Mouse (Mus musculus): ENCODE results near the gene Flt3.

Flt3 gene

DNA sequence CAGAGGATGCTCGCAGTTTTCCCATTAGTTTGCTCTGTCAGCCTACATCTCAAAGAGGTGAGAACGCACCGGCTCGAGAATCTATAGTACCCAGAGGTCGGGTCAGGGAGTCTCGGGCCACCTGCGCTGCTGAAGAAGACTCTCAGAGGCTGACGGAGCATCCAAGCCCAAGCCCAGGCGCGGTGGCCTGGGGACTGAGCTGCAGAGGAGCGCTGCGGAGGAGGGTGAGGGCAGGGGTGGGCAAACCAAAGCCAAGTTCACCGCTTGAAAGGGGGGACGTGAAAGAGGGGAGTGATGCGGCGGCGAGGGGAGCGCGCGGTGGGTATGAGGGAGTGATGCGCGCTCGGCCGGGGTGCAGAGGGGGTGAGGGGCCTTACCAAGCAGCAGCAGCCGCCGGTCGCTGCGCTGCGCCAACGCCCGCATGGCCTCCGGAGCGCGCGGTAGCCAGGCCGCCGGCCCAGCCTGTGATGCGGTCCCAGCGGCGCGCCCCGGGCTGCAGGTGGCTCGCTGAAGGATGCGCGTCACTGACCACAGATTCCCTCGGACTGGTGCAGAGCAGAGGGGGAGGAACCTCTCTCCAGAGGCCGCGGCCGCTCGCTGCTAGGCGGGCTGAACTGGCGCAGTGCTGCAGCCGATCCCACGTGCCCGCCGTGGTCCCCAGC, at the start of gene Flt3:
TSS of gene Flt3 (minus strand) at position 647 of the 662 bp plus-strand sequence.
- DNase-seq = peak; percentile 10

DNA sequence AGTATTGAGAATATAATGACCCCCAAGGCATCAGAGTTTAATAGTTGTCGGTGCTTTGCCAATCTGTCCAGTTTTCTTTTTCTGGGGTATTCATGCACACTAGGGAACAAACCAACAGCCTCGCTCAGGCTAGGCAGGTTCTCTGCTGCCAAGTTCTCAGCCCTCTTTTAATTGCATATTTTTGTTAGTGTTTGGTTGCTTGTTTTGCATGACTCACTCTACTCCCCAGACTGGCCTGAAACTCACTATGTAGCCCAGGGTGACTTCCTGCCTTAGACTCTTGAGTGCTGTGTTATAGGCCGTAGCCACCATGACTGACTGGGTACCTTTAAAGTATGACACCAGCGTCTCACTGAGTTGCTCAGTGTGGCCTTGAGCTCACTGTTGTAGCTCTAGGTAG, 48.6 kb upstream of the Flt3 start:
- no peak for DNase-seq

DNA sequence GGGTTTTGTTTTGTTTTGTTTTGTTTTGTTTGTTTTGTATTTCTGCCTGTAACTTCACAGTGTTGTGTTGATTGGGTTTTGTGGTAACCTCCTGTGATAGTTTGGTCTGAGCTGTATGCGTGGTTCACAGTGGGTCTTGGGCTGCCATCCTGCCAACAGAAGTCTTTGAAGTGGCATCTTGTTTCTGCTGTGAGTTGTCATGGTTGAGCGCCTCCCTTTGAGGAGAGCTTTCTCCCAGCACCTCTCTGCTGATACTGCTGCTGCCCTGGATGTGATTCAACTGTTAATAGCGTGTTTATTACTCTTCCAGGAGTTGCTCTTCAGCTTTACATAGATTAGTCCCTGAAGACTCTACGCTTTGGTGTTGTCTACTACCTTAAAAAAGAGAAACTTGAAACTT, 48.2 kb upstream of the Flt3 start:
- no peak for DNase-seq

DNA sequence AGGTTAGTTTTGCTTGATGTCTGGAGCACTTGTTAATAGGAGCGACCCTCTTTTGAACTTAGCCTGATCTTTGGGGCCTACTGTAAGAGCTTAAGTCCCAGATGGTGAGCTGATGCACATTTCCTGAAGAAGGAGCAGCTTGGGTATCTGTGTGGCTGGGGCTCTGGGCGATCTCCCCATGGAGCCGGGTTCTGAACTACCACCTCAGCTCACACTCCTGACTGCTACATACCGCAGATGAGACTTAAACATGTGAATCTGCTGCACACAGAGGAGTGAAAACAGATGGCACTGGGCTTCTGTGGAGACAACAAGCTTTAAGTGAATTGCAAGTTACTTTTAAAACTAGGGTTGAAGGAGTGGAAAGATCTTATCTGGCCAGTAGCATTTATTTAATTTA, 45.0 kb upstream of the Flt3 start:
- DNase-seq = no peak

DNA sequence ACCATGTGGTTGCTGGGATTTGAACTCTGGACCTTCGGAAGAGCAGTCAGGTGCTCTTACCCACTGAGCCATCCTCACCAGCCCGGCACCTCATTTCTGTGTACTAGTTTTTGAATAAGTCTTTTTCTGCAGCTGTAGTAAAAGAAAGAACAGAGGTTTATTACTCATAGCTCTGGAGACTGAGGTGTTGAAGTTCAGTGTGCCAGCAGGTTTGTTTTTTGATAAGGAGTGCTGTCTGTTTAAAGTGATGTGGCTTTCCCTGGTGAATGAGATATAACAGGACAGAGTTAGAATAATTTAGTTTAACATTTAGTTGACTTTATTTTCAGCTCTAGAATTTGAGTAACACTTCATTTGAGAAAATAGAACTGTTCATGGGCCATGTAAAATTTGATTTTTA, 44.5 kb upstream of the Flt3 start:
- DNase-seq = no peak

DNA sequence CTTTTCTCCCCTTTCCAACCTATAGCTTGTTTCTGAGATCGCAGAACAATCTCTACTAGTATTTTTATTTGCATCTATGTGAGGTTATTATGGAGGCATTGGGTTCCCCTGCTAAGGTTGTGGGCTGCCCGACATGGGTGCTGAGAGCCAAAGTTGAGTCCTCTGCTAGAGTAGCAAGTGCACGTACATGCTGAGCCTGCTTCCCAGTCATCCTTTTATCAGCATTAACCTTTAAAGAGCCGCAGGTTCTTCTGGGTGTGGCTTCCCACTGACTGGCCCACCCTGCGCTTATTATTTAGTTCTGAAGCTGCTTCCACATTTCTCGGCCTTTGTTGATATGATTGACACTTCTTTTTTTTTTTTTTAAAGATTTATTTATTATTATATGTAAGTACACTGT, 44.0 kb upstream of the Flt3 start:
- no peak for DNase-seq

DNA sequence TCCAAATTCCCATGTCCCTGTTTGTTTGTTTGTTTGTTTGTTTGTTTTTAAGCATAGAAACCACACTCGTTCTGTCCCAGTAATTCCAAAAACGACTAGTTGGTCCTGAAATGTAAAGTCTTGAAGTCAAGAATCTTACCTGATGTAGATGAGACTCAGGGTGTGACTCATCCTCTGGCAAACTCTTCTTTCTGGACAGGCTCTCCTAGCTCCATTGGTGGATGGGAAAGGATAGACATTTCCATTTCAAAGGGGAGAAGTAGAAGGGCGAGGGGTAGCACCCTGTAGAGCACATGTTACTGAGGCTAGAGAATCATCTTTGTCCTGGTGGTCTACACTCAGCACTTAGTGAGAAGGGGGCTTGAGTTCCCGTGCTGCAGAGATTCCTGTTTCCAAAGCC, 42.5 kb upstream of the Flt3 start:
- no peak for DNase-seq

DNA sequence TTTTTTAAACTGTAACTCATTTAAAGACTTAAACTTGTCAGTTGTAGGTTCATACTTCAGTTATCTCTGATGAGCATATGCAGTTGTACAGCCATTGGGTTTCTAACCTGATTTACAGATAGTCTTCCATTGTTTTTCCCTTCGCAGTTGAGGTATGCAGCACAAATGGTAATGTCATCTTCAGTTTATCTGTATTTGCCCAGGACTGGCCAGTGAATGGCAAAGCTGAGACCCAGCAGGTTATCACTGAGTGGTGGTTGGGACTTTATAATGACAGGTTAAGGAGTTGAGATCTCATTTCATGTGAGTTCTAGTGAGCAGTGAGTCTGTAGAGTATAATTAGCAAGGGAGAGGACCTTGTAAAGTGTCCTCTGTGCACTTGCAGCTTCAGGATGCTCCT, 41.7 kb upstream of the Flt3 start:
- DNase-seq = no peak

DNA sequence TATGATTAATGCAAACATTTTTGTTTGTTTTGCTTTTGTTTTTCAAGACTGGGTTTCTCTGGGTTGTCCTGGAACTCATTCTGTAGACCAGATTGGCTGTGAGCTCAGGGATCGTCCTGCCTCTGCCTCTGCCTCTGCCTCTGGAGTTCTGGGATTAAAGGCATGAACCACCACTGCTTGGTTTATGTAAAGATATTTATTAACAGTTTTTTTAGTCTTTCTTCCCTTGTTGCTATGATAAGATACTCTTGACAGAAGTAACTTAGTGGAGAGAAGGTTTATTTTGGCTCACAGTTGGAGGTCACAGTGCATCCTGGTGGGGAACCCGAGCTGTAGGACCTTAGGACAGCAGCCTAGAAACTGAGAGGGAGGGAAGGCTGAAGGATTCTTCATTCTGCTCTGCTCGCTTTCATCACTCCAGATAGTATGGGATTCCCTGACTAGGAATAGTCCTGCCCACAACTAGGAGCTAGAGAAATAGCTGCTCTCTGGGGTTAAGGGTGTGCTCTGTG, 40.8 kb upstream of the Flt3 start:
- DNase-seq = no peak

DNA sequence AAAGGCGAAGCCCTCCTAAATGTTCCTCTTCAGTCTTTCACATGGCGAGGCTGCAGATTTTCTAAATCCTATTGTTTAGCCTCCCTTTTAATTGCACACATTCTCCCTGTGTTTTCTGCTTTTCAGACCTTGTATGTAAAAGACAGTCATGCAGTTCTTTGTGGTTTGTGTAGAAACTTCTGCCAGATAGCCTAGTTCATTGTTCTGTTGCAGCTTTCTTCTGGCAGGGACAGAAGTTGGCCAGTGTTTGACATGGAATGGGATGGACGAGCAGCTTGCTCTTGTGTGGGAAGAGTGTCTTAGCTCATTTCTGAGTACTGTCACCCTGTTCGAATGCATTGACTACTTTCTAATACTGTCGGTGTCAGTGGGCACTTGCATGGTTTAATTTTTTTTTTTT, 36.2 kb upstream of the Flt3 start:
- DNase-seq = no peak

DNA sequence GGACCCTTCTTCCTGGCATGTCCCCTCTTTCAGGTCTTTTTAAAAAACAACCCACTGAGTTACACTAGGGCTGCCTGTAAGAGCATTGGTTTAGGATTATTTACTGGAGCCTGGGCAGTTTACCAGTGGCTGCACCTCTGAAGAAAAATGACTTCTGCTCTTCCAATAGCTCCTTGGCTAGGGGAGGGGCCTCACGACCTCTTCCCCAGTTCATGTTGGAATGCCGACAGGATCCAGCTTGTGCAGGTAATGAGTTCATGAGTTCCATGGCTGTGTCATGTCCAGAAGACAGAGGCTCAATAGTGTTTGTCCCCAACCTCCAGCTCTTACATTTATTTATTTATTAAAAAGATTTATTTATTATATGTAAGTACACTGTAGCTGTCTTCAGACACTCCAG, 35.5 kb upstream of the Flt3 start:
- no peak for DNase-seq

DNA sequence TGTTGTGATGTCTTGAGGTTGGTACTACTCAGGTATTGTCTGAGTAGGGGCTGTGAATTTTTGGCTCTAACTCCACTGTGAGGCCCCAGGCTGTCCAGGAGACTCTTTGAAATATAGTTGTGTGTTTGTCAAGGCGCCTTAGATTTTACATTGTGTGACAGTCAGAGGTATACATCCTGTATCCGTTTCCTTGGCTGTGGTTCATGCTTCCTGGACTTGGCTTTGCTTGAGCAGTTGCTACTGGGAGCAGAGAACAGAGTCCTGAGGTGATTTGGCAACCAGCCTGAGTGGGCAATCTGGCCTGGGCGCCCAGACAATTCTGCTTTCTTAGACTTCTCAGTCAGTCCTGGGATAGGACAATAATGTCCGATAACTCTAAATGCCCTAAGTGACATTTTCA, 34.9 kb upstream of the Flt3 start:
- DNase-seq = peak; percentile 73

DNA sequence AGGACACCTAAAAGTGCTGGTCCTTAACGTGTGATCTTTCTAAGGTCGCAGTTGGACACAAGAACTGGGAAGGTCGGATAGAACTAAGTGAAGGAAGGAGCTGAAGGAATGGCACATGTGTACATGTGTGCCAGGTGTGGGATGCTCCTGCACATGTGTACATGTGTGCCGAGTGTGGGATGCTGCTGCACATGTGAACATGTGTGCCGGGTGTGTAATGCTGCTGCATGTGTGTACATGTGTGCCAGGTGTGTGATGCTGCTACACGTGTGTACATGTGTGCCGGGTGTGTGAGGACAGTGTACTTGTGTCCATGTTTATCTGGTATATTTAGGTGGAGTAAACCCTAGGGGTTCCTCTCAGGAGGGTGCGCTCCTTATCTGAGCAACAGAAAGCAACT, 32.6 kb upstream of the Flt3 start:
- DNase-seq = no peak

DNA sequence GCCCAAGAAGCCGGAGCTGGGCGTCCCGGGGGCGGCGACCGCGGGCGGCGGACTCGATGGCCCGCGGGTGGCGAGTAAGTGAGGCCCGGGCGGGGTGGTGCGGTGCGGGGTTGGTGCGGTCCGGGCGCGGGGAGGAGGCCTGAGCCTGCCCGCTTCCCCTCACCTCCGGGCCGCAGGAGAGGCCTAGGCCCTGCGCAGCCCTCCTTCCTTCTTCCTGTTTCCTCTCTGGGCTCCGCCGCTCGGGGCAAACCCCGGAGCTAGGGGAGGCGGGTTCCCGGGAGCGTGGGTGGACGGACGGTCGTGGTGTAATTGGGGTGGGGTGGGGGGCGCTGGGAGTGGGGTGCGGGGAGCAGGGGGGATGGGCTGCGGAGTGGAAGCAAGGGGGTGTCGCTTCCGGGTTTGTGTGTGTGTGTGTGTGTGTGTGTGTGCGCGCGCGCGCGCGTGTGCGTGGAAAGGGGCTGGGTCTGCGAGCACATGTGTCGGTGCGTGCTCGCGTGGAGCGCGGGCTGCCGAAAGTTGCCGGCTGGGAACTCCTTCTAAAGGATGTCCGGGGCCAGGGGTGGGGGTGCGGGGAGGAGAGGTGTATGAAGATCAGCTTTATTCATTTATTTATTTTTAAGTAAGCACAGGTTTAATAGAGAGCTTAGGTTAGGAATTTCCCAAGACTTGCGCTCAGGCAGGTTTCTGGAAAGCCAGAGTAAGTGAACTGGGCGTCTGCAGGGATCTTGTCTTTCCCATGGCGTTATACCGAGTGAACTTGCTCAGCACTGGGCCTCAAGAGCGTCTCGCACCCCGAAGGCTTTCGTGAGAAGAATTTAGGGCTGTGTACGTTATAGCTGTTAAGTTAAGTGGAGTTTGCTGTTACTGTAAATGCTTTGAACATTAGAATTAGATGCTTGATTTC, 30.9 kb upstream of the Flt3 start:
- DNase-seq = peak; percentile 71

DNA sequence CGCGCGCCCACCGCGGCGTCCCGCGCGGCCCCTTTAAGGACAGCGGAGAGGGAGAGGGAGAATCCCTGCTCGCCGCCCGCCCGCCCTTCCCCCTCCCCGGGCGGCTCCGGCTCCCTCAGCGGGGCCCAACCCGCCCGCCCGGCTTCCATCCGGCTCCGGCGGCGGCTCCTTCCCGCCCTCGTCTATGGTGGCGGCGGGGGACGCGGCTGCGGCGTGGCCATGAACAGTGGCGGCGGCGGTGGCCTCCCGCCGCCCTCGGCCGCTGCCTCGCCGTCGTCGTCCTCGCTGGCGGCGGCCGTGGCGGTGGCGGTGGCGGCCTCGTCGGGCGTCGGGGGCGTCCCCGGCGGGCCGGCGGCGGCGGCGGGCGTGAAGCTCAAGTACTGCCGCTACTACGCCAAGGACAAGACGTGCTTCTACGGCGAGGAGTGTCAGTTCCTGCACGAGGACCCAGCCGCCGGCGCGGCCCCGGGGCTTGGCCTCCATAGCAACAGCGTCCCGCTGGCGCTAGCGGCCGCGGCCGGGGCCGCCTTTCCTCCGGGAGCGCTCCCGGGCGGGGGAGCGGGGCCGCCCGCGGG, 30.2 kb upstream of the Flt3 start:
- DNase-seq = peak; percentile 61

DNA sequence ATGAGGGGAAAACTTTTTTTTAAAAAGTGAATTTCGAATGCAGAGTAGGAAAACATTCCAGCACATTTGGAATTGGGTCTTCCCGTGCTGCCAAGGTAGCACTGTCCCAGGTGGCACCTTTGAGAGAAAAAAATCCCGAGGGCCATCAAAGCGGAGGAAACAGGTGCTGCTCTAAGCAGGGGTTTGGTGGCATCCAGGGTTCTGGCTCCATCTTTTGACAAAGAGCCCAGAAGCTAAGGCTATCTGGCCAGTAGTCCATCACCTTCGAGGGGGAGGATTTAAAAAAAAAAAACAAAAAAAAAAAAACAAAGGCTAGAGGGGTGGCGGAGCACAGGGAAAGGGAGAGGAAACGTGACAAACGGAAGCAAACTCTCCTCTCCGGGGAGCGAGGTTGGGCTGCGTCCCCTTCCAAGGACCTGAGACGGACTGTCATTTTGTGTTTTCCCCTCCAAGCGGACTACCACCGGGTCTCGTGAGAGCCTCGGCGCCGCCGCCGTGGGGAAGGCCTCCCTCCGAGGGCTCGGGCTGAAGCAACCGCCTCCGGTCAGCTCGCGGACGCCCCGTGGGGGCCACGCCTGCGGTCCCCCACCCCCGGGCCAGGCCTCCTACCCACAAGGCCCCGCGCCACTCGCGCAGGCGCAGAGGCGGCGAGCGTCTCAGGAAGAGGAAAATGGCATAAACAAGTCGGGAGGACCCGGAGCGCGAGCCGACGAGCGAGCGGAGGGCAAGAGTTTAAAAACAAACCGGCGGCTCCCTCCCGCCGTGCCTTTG, 29.4 kb upstream of the Flt3 start, which contains the start of gene Pan3:
TSS of gene Pan3 (plus strand) at position 627 of the 771 bp plus-strand sequence.
- DNase-seq = peak; percentile 98

DNA sequence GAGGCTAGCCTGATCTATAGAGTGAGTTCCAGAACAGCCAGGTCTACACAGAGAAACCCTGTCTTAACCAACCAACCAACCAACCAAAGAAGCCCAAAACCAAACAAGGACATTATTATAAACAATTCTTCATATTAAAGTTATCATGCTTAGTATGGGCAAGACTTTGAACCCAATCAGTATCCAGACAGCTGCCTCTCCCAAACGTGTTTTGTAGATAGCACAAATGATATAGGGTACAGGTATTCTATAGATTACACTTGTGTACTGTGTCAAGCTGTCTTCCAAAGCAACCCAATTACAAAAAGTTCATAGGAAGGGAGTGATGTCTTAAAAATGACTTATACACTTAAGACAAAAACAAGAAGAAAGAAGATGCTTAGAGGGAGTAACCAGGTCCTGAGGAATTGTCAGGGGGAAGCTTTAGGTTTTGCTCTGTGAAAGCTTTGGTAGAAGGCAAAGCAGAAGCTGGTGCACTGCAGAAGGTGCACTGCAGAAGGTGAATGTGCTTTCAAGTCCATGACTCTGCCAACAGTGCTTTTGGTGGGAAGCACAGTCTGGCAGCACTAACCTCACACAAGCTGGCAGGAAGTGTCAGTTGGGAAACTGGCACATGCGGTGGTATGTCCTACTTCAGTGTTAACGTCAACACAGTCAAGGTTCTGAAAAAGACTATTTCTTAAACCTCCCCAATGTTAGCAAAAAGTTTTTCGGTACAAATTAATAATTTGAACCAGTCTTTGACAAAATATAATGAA, 25.9 kb upstream of the Flt3 start:
- no peak for DNase-seq

DNA sequence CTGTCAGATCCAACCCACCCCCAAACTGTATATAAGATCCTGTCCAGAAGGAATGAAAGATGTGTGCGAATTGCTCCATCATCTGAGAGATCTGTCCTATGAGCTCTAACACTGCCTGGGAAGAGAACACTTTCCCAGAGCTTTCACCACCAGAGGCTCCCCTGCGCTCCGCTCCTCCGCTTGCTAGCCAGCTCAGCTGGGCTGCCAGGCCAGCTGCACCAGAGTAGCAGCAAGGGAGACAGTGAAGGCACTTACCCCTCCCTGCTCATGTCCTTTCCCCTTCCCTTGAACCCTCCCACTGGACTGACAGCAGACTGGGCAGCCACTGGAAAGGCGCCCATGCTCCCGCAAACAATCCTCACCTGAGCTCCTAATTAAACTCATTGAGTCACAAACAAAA, 23.3 kb upstream of the Flt3 start:
- DNase-seq = no peak

DNA sequence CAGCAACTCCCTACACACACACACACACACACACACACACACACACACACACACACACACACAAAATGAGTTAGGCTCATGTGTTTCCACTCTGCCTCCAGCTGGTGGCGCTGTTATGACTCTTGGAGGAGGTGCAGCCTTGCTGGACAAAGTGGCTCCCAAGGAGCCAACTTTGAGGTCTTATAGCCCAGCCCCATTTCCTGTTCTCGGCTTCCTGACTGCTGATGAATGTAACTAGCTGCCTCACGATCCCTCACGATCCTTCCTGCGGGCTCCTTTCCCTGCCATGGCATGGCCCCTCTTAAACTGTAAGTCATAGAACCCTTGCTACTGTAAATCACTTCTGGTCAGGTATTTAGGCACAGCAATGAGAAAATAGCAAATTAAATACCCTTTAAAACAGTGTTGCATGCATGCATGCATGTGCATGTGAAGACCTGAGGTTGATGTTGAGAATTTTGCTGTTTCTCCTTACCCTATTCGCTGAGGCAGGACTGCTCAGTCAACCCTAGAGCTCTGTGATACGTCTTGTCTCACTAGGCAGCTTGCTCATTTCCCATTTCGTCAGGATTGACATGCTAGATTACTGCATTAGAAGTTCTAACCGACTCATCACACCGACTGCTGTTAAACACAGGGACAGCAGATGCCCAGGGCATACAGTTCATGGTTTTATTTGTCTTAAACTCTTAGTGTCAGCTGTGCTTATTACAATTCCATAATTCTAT, 18.3 kb upstream of the Flt3 start:
- peak; percentile 44 for DNase-seq

DNA sequence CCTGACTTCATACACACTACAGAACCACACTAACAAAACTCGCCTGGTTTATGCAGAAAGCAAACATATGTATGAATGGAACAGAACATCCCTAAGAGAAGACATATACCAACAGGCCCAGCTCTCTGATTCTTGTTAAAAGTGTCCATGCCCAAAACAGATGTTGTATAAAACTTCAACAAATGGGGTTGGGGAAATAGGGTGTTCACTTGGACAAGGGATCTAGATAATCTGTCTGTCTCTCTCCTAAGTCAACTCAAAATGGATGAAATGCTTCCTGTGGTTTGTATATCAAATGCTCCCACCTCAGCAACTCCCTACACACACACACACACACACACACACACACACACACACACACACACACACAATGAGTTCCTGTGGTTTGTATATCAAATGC, 17.7 kb upstream of the Flt3 start:
- no peak for DNase-seq

DNA sequence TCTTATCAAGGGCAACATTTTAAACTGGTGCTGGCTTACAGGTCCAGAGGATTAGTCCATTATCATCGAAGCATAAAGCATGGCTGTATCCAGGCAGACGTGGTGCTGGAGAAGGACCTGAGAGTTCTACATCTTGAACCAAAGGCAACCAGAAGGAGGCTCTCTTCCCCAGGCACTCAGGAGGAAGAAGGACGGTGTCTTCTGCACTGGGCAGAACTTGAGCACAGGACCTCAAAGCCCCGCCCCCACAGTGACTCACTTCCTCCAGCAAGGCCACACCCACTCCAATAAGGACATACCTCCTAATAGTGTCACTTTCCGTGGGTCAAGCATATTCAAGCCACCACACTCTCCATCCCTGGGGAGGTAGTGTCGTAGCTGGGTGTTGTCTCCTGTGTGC, 10.3 kb upstream of the Flt3 start:
- no peak for DNase-seq

DNA sequence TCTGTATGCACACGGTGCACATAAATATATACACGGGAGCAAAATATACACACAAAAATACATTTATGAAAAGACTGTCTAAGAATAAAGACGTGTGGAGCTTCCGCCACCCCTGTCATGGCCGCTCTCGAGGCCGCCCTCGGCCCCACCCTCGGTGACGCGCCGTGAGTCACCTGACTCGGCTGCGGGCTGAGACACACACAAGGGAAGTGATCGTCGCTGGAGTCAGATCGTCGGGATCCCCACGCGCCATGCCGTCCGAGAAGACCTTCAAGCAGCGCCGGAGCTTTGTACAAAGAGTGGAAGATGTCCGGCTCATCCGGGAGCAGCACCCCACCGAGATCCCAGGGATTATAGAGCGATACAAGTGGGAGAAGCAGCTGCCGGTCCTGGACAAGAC, 8.4 kb upstream of the Flt3 start:
- DNase-seq = no peak
